Comparison of ENCODE assay signal across 25 mouse cellular contexts in genomic region chr11:71911284-71911683, GRCm38 (mm10).
"Had no signal": no experiment of that assay in that cellular context is flagged by ENCODE, and none has a peak within 500 bp of the region (broad histone marks: within the 10 kb centered on the region; RNA-seq: fewer than 3 reads in every experiment).

No protein-coding gene starts in this region.

- H3K4me2 ChIP-seq: embryonic facial prominence, embryonic 12.5 days; embryonic facial prominence, embryonic 13.5 days; embryonic facial prominence, embryonic 15.5 days; forebrain, embryonic 12.5 days; forebrain, embryonic 13.5 days; forebrain, embryonic 15.5 days; heart, embryonic 11.5 days had no signal

- H3K9ac ChIP-seq: embryonic facial prominence, embryonic 12.5 days; embryonic facial prominence, embryonic 13.5 days; embryonic facial prominence, embryonic 15.5 days; forebrain, embryonic 12.5 days; forebrain, embryonic 13.5 days; forebrain, embryonic 15.5 days; forebrain, postnatal 0 days had no signal

- H3K9me3 ChIP-seq: embryonic facial prominence, embryonic 10.5 days; embryonic facial prominence, embryonic 12.5 days; embryonic facial prominence, embryonic 13.5 days; embryonic facial prominence, embryonic 15.5 days; forebrain, embryonic 10.5 days; forebrain, embryonic 12.5 days; forebrain, embryonic 13.5 days; forebrain, embryonic 15.5 days; heart, embryonic 10.5 days had no signal

- DNase-seq: cerebellum, adult 9-11 months; cerebellum, postnatal 10 days; cerebellum, postnatal 14 days; cerebellum, postnatal 25 days; cerebellum, postnatal 36 days; embryo, embryonic 11 days; forebrain, postnatal 0 days; gastrocnemius, adult 2 months; gastrocnemius, postnatal 10 days; gastrocnemius, postnatal 14 days; gastrocnemius, postnatal 25 days; gastrocnemius, postnatal 36 days; heart, adult 18-20 months; heart, adult 2 months had no signal

- H3K27ac ChIP-seq: embryonic facial prominence, embryonic 10.5 days; embryonic facial prominence, embryonic 12.5 days; embryonic facial prominence, embryonic 13.5 days; embryonic facial prominence, embryonic 15.5 days; forebrain, embryonic 10.5 days; forebrain, embryonic 12.5 days; forebrain, embryonic 13.5 days; forebrain, embryonic 15.5 days; gastrocnemius, adult 2 months; heart, adult 2 months; heart, embryonic 10.5 days had no signal

- H3K4me1 ChIP-seq: embryonic facial prominence, embryonic 12.5 days; embryonic facial prominence, embryonic 15.5 days; forebrain, embryonic 12.5 days; forebrain, embryonic 13.5 days; heart, embryonic 10.5 days had no signal

- H3K4me3 ChIP-seq: embryonic facial prominence, embryonic 10.5 days; embryonic facial prominence, embryonic 12.5 days; embryonic facial prominence, embryonic 13.5 days; embryonic facial prominence, embryonic 15.5 days; erythroblast, embryonic 14.5 days; forebrain, embryonic 10.5 days; forebrain, embryonic 12.5 days; forebrain, embryonic 13.5 days; forebrain, embryonic 15.5 days; gastrocnemius, adult 2 months; heart, adult 2 months; heart, embryonic 10.5 days had no signal

- H3K36me3 ChIP-seq: embryonic facial prominence, embryonic 10.5 days; embryonic facial prominence, embryonic 12.5 days; embryonic facial prominence, embryonic 13.5 days; embryonic facial prominence, embryonic 15.5 days; forebrain, embryonic 10.5 days; forebrain, embryonic 12.5 days; forebrain, embryonic 15.5 days; heart, embryonic 10.5 days had no signal

- H3K27me3 ChIP-seq: embryonic facial prominence, embryonic 12.5 days; embryonic facial prominence, embryonic 13.5 days; embryonic facial prominence, embryonic 15.5 days; forebrain, embryonic 12.5 days; forebrain, embryonic 13.5 days; forebrain, embryonic 15.5 days had no signal
